Mouse (Mus musculus) small intestine, adult 2 months (tissue): ENCODE data around the gene Crk.

ENCODE experiments used
- CTCF ChIP-seq: fragments of 200-500 bp; IDR thresholded peaks from 2 replicates; pipeline ENCODE4 v1.5.1; 2012; ENCODE audit warnings: low read depth, mild to moderate bottlenecking, control low read depth, inconsistent platforms, low read length, moderate library complexity, mixed read lengths; ENCODE audit not compliant: insufficient replicate concordance, insufficient read length; ENCODE audit errors: extremely low read depth
- POLR2A ChIP-seq: fragments of 200-500 bp; IDR thresholded peaks from 2 replicates; pipeline ENCODE4 v1.6.1; 2012; ENCODE audit warnings: low read depth, mild to moderate bottlenecking, control low read depth, inconsistent platforms, low read length, moderate library complexity

GRCm38 (mm10) chr11:75643323-75643722 lies 35.7 kb upstream of the Crk start:
- no peak for TF ChIP-seq CTCF
- TF ChIP-seq POLR2A = no peak
